Mouse (Mus musculus) liver, embryonic 12.5 days (tissue): Measurements from ENCODE around the gene Fads6. TPM values are rescaled to one million over a fixed set of nuclear protein-coding genes. Genes with fewer than 3 reads are reported as not detected.

Source experiments
- ATAC-seq: fragments of 200-750 bp; cut with Nextera tagmentation; 2 replicates; pipeline ENCODE4 v1.8.0; 2017; ENCODE audit warnings: moderate number of reproducible peaks, mild to moderate bottlenecking, moderate library complexity
- H3K27ac ChIP-seq: fragments of 300-500 bp; sonication (generic); 2 replicates; pipeline ENCODE4 v1.5.1; 2016; ENCODE audit warnings: mild to moderate bottlenecking
- H3K27me3 ChIP-seq: fragments of 300-500 bp; sonication (generic); replicated peaks from 2 replicates; pipeline ENCODE4 v1.6.1; 2016; ENCODE audit warnings: mild to moderate bottlenecking, moderate library complexity
- H3K36me3 ChIP-seq: fragments of 300-500 bp; sonication (generic); 2 replicates; pipeline ENCODE4 v1.6.1; 2016; ENCODE audit warnings: mild to moderate bottlenecking, moderate library complexity
- H3K4me1 ChIP-seq: fragments of 300-500 bp; sonication (generic); 2 replicates; pipeline ENCODE4 v1.6.1; 2016
- H3K4me2 ChIP-seq: fragments of 300-500 bp; sonication (generic); 2 replicates; pipeline ENCODE4 v1.6.1; 2016; ENCODE audit warnings: mild to moderate bottlenecking, moderate library complexity
- H3K4me3 ChIP-seq: fragments of 300-500 bp; sonication (generic); 2 replicates; pipeline ENCODE4 v1.5.1; 2016; ENCODE audit warnings: mild to moderate bottlenecking, moderate library complexity
- H3K9ac ChIP-seq: fragments of 300-500 bp; sonication (generic); 2 replicates; pipeline ENCODE4 v1.6.1; 2016; ENCODE audit warnings: mild to moderate bottlenecking, moderate library complexity
- H3K9me3 ChIP-seq: fragments of 300-500 bp; sonication (generic); replicated peaks from 2 replicates; pipeline ENCODE4 v1.6.1; 2016; ENCODE audit warnings: mild to moderate bottlenecking, moderate library complexity
- WGBS: fragments of 180-500 bp; shearing (Covaris S2); methylation state at CpG from one replicate; pipeline ENCODE4 v1.1.7; 2016; ENCODE audit not compliant: insufficient replicate concordance; 5-methylcytosine and 5-hydroxymethylcytosine counted together
- polyA plus RNA-seq: library from polyadenylated mRNA; unstranded; fragments of >200 nt; fragmentation: Nextera tagmentation; extraction: Ambion mirVana; gene quantifications from 2 replicates; pipeline ENCODE4 v1.2.1, GENCODE M21; 2016

Gene Fads6
- polyA plus RNA-seq, 1 experiment from 2014 or later: 2.4 TPM

DNA sequence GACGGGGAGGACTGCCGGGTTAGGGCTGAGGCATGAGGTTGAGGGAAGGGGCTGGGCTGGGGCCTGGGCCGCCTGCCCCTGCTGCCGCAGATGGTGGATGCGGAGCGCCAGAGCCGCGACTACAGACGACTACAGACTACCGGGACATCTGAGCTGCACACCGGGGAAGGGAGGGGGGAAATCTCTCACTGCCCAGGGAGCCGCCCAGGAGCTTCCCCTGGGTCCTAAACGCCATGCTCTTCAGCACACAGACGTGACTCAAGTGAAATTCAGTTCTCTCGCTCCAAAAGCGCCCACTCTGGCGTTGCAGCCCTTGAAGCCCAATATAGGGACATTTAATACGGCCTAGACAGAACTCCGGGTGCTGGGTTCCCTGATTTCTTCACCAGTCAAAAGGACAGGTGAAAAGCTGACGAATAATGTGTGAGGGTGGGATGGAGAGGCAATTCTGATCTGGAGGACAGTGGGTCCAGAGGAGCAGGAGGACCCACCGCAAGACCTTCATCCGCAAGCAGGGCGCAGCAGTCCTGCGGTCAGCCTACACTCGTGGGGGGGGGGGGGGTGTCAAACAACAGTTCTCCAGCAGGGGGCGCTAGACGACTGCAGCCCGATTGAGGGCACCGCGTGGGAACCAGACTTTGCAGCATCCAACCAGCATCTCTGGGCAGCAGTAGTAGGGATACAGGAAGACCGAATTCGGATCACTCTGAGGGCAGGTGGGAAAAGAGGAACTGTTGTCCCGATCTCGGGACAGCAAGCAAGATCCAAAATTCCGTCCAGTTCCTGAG is 24.6 kb upstream of the Fads6 start, which contains the start of gene Ush1g:
Gene Ush1g, minus strand, starts transcription at position 136 of the 788 bp plus-strand sequence.
- Histone ChIP-seq H3K4me3 (no peak within 1 kb of the TSS; the same call in 1 of the 2 replicates), H3K27me3 (peaks cover 95% of the 10 kb centered on the region), H3K4me2 (peak within 1 kb of the TSS; percentile 37), H3K36me3 (no peaks in the 10 kb centered on the region), H3K4me1 (peaks cover 18% of the 10 kb centered on the region), H3K27ac (no peak within 1 kb of the TSS), H3K9me3 (no peaks in the 10 kb centered on the region), H3K9ac (no peak within 1 kb of the TSS)
- WGBS: 8% methylated on average over 35 of the region's 35 CpGs
- no peak; the same call in 1 of the 2 replicates for ATAC-seq

DNA sequence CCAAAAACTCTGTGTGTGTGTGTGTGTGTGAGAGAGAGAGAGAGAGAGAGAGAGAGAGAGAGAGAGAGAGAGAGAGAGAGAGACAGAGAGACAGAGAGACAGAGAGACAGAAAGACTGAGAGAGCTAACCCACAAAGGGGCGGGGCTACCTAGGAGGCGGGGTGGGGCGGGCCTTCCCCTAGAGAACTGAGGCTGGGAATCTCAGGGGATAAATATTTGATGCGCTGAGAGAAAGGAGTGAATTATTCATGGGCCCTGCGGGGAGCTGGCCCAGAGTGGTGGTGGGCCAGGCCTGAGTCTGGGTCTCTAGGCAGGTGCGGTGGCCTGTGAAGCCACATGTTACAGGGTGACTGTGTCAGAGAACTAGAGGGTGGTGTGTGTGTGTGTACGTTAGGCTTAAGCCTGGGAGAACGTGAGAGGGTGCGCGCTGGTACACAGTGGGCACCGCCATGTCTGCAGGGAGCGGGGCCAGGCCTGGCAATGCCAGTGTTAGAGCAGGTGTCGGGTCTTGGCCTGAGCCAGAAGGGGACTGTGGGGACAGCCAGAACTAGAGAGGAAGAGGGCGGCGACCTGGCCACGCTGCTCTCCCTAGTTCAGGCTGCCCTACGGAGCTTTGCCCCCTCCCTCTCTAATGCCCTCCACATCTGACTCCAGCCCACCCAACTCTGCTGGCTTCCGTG is 22.4 kb upstream of the Fads6 start:
- Histone ChIP-seq H3K9me3 (no peaks in the 10 kb centered on the region), H3K4me1 (peaks cover 18% of the 10 kb centered on the region), H3K27ac (no peak overlapping the region), H3K27me3 (peaks cover 100% of the 10 kb centered on the region), H3K36me3 (no peaks in the 10 kb centered on the region), H3K4me3 (no peak overlapping the region), H3K9ac (no peak overlapping the region), H3K4me2 (peak overlapping the region; percentile 0; the same call in 1 of the 2 replicates)
- ATAC-seq: no peak
- WGBS: 6% methylated on average over 18 of the region's 18 CpGs

DNA sequence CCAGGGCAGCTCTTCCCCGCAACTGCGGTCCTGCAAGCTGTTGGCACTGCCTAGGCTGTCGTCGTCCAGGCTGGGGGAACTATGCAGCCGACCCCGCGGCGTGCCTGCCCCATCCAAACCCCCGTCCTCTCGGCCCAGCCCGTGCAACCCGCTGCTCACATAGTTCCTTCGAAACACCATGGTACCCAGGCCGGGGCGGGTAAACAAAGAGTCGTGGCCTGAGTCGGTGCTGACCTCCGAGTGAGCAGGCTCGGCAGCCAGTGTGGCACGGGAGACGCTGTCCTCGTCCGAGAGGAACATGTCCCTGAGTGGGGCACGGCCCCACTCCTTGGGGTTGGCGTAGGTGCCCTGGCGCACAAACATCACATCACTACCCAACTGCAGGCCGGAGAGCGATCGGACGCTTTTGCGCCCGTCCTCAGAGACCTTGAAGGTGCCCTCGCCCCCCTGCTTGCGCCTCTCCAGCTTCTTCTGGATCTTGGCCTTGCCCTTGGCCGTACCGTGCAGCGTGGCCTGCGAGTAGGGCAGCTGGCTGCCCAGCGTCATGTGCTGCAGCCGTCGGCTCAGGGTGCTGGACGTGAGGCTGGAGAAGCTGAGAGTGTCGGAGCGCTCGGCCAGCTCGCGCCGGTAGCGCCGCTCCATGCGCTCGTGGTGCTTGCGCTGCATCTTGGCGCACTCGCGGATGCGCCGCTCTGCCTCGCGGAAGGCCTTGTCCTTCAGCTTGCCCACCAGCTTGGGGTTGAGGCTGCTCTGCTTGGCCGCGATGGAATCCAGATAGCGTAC is 21.0 kb upstream of the Fads6 start:
- H3K4me2 ChIP-seq: no peak overlapping the region

DNA sequence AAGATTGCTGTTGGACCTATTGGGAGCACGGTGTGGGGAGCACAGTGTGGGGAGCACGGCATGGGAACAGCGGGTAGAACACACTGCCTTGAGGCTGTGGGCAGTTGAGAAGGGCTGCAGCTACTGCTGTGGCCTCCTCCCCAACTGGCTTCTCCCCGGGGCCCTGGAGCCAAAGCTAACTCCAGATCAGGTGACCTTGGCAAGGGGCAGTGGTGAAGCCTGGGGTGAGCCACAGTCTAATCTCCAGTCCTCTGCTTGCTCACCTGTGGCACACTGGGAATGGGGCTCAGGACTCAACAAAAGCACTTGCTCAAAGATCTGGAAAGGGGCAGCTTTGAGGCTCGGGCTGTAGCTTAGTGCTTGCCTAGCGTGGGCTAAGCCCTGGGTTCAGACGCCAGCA is 19.7 kb upstream of the Fads6 start:
- no peak overlapping the region for H3K9ac ChIP-seq
- 51% methylated on average over 7 of the region's 7 CpGs for WGBS

More for the DNA sequence above, 21.0 kb upstream of the Fads6 start:
- peaks cover 18% of the 10 kb centered on the region for H3K4me1 ChIP-seq
- no peaks in the 10 kb centered on the region for H3K9me3 ChIP-seq
- WGBS: 7% methylated on average over 63 of the region's 63 CpGs
- no peak overlapping the region for H3K9ac ChIP-seq
- H3K36me3 ChIP-seq: no peaks in the 10 kb centered on the region
- no peak overlapping the region for H3K4me3 ChIP-seq
- no peak for ATAC-seq
- peaks cover 100% of the 10 kb centered on the region for H3K27me3 ChIP-seq
- no peak overlapping the region for H3K27ac ChIP-seq

DNA sequence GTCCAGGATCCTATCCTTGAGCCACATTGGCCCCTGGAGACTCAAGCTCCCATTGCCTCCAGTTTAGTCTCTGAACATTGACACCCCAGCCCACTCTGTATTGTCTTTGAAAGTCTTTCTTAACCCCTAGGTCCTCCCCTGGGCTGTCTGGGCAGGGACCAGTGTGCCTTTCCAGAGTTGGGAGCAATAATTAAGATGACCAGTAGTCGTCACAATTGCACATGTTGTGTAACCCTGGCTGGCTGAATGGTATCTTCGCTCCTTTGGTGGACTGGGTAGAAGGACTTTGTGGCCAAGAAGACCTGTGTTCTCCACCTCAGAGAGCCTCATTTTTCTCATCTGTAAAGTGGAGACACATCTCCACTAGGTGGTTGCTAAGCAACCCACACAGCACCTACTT is 16.8 kb upstream of the Fads6 start:
- Histone ChIP-seq H3K9me3 (no peaks in the 10 kb centered on the region), H3K4me1 (no peaks in the 10 kb centered on the region), H3K27ac (no peak overlapping the region), H3K27me3 (peaks cover 75% of the 10 kb centered on the region), H3K4me2 (no peak overlapping the region), H3K36me3 (no peaks in the 10 kb centered on the region), H3K4me3 (no peak overlapping the region), H3K9ac (no peak overlapping the region)
- WGBS: 19% methylated on average over 2 of the region's 2 CpGs
- no peak for ATAC-seq

More for the DNA sequence above, 19.7 kb upstream of the Fads6 start:
- Histone ChIP-seq H3K9me3 (no peaks in the 10 kb centered on the region), H3K36me3 (no peaks in the 10 kb centered on the region), H3K27me3 (peaks cover 100% of the 10 kb centered on the region), H3K4me3 (no peak overlapping the region), H3K4me2 (no peak overlapping the region), H3K4me1 (peaks cover 17% of the 10 kb centered on the region), H3K27ac (no peak overlapping the region)
- no peak for ATAC-seq

DNA sequence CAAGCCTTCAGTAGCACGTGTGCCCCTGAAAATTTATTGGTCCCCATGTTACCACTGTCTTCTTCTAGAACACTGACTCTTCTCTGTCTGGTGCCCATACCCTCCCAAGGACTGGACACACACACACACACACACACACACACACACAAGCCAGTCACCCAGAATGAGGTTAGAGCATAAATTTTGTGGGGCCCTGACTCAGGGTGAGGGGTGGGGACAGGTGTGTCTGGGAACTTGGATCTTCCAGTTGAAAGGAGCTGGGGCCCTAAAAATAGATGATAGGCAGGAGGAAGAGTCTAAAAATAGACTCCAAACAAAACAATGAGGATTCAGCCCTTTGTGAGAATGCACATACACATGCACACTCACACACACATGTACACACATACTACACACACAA is 11.3 kb upstream of the Fads6 start:
- H3K36me3 ChIP-seq: no peaks in the 10 kb centered on the region
- H3K4me2 ChIP-seq: no peak overlapping the region
- 64% methylated on average over 1 of the region's 1 CpGs for WGBS
- no peaks in the 10 kb centered on the region for H3K4me1 ChIP-seq
- no peak overlapping the region for H3K9ac ChIP-seq
- peaks cover 47% of the 10 kb centered on the region for H3K27me3 ChIP-seq
- no peak overlapping the region for H3K4me3 ChIP-seq
- ATAC-seq: no peak
- H3K9me3 ChIP-seq: no peaks in the 10 kb centered on the region
- H3K27ac ChIP-seq: no peak overlapping the region

DNA sequence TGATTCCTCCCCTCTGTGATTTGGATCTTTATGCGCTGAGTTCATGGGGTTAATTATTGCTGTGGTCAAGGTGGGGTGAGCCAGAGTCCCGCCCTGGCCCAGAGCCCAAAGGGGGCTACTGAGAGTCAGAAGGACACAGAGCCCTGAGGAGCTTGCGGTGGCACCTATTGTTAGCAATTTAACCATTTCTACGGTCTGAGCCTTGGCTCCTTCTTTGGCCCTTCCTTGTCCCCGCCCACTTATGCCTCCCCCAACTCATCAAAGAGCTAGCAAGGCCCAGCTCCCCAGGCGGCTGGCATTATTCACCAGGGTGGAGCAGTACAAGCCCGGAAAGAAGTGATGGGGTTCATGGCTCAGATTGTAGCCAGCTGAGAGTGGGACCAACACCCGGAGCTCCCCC is 9.4 kb upstream of the Fads6 start, which contains the start of gene Otop2:
Gene Otop2, plus strand, starts transcription at position 301 of the 400 bp plus-strand sequence.
- Histone ChIP-seq H3K27ac (no peak within 1 kb of the TSS), H3K9me3 (no peaks in the 10 kb centered on the region), H3K9ac (no peak within 1 kb of the TSS), H3K27me3 (peaks cover 28% of the 10 kb centered on the region), H3K4me3 (no peak within 1 kb of the TSS), H3K36me3 (no peaks in the 10 kb centered on the region), H3K4me2 (no peak within 1 kb of the TSS), H3K4me1 (no peaks in the 10 kb centered on the region)
- ATAC-seq: no peak
- 33% methylated on average over 8 of the region's 8 CpGs for WGBS

DNA sequence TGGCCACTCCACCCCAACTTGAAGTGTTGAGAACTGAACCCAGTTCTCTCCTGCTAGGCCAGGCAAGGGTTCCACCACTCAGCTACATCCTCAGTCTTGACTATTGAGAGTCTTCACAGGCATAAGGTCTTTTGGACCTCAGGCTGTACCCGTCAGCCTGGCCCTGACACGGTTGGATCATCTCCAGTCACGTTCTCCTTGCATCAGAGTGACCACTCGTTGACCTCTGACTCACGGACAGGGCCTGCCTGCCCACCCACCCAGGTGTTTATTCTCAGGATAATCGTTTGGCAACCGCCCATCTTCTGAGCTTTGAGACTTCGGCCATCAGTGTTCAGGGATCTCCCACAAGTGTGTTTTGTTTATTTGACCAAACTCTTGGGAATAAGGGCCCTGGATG is 5.7 kb upstream of the Fads6 start:
- Histone ChIP-seq H3K4me3 (no peak overlapping the region), H3K9me3 (0 out of 2 replicates have a peak, but pooled peaks cover 3% of the 10 kb centered on the region), H3K27me3 (peaks cover 39% of the 10 kb centered on the region), H3K36me3 (no peaks in the 10 kb centered on the region), H3K27ac (no peak overlapping the region), H3K9ac (no peak overlapping the region), H3K4me2 (no peak overlapping the region), H3K4me1 (no peaks in the 10 kb centered on the region)
- WGBS: 54% methylated on average over 8 of the region's 8 CpGs
- ATAC-seq: no peak

DNA sequence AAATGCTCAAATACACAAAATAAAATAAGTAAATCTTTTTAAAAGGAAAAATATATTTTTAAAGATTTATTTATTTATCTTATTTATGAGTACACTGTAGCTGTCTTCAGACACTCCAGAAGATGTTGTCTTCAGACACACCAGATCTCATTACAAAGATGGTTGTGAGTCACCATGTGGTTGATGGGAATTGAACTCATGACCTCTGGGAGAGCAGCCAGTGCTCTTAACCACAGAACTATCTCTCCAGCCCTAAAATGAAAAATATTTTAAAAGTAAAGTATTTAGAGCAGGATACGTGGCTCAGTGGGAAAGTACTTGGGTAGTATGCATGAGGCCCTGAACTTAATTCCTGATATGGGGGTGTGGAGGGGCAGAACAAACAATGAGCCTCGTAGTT is 3.9 kb upstream of the Fads6 start:
- Histone ChIP-seq H3K27ac (no peak overlapping the region), H3K36me3 (no peaks in the 10 kb centered on the region), H3K27me3 (peaks cover 41% of the 10 kb centered on the region), H3K9ac (no peak overlapping the region), H3K4me1 (0 out of 2 replicates have a peak, but pooled peaks cover 7% of the 10 kb centered on the region), H3K4me3 (no peak overlapping the region), H3K4me2 (no peak overlapping the region), H3K9me3 (0 out of 2 replicates have a peak, but pooled peaks cover 3% of the 10 kb centered on the region)
- 65% methylated on average over 2 of the region's 2 CpGs for WGBS
- no peak for ATAC-seq

DNA sequence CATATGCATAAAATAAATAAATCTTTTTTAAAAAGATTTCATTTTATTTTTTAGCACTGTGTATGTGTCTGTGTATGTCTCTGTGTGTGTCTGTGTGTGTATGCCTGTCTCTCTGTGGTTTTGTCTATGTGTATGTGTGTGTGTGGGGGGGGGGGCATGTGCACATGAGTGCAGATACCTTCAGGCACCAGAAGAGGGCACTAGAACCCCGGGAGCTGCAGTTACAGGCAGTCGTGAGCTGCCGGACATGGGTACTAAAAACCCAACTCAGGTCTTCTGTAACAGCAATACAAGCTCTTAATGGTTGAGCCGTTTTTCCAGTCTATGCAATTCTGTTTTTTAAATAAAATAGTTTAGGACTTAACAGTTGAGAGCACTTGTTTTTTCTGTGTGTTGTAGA is 3.3 kb upstream of the Fads6 start:
- H3K27ac ChIP-seq: no peak overlapping the region
- no peaks in the 10 kb centered on the region for H3K36me3 ChIP-seq
- H3K27me3 ChIP-seq: peaks cover 45% of the 10 kb centered on the region
- no peak overlapping the region for H3K9ac ChIP-seq
- H3K4me1 ChIP-seq: 0 out of 2 replicates have a peak, but pooled peaks cover 9% of the 10 kb centered on the region
- H3K9me3 ChIP-seq: 0 out of 2 replicates have a peak, but pooled peaks cover 3% of the 10 kb centered on the region
- 67% methylated on average over 4 of the region's 4 CpGs for WGBS
- no peak for ATAC-seq
- H3K4me3 ChIP-seq: no peak overlapping the region
- no peak overlapping the region for H3K4me2 ChIP-seq

DNA sequence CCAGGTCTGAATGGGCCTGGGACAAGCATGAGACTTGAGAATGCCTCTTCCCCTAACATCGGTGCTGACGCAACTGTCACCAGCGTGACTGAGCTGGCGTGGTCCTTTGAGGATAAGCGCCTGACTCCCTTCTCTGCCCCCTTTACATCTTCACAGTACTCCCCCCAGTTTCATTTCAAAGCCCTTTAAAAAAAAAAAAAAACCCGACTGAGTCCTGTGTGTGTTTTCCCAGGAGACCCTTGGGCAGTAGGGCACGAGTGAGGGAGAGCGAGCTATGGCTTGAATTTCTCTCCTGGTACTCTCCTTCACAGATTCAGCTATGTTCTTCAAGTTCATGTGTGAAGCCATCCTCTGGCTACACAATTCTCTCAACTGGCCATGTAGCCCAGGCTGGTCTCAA is 697 bp upstream of the Fads6 start:
- WGBS: 57% methylated on average over 8 of the region's 8 CpGs
- Histone ChIP-seq H3K9ac (no peak overlapping the region), H3K4me1 (0 out of 2 replicates have a peak, but pooled peaks cover 9% of the 10 kb centered on the region), H3K4me3 (no peak overlapping the region), H3K36me3 (no peaks in the 10 kb centered on the region), H3K9me3 (0 out of 2 replicates have a peak, but pooled peaks cover 3% of the 10 kb centered on the region), H3K4me2 (0 out of 2 replicates have a peak overlapping the region, but pooled peaks have one; percentile 63), H3K27me3 (peaks cover 43% of the 10 kb centered on the region), H3K27ac (no peak overlapping the region)
- ATAC-seq: no peak
